12 mouse cellular contexts compared by ENCODE assay signal in genomic region chr10:72778356-72778755, GRCm38 (mm10).
DNase-seq lines count a peak whose midpoint lies in the region; ATAC-seq and TF ChIP-seq lines count a peak whose summit lies in the region.
"Had no signal": no experiment of that assay in that cellular context is flagged by ENCODE, and none has a peak within 500 bp of the region (broad histone marks: within the 10 kb centered on the region; RNA-seq: fewer than 3 reads in every experiment).

No protein-coding gene starts in this region.

- no peak for TF ChIP-seq POLR2A in kidney, adult 2 months (IDR thresholded peaks at IDR 0.05; ENCODE audit: low read depth, low read length)
- no peak for TF ChIP-seq POLR2A in lung, adult 2 months (IDR thresholded peaks at IDR 0.05; ENCODE audit: borderline replicate concordance, extremely low read depth, low read depth, low read length)
- no peak for TF ChIP-seq POLR2A in embryonic fibroblast, embryonic 13.5 days (IDR thresholded peaks at IDR 0.05; ENCODE audit: low read depth, low read length)

- DNase-seq in kidney, adult 2 months: peak; percentile 1
- DNase-seq in kidney, postnatal 36 days: no peak
- DNase-seq in lung, adult 2 months: no peak
- no peak for DNase-seq in ovary, postnatal 36 days (ENCODE audit: low spot score)
- no peak for DNase-seq in cerebellum, postnatal 10 days
- DNase-seq: cerebellum, adult 2 months; forebrain, postnatal 0 days had no signal

- H3K9me3 ChIP-seq in lung, embryonic 16.5 days (ENCODE audit: control insufficient read depth, low read length): no peaks in the 10 kb centered on the region

- H3K4me2 ChIP-seq in lung, embryonic 16.5 days (ENCODE audit: low read depth, low read length): no peak overlapping the region
- H3K4me2 ChIP-seq: hindbrain, embryonic 14.5 days had no signal

- WGBS in kidney, adult 2 months: 35% methylated on average over 3 of the region's 3 CpGs
- WGBS in lung, embryonic 16.5 days: 13% methylated on average over 3 of the region's 3 CpGs
- WGBS in lung, adult 2 months: 18% methylated on average over 3 of the region's 3 CpGs

- H3K9ac ChIP-seq in lung, embryonic 16.5 days (ENCODE audit: low read length): no peak overlapping the region
- H3K9ac ChIP-seq: forebrain, postnatal 0 days; hindbrain, embryonic 14.5 days had no signal

- TF ChIP-seq CTCF in kidney, adult 2 months (conservative IDR thresholded peaks at IDR 0.05; ENCODE audit: insufficient read depth, insufficient read length, low read depth, low read length): no peak
- TF ChIP-seq CTCF in lung, adult 2 months (IDR thresholded peaks at IDR 0.05; ENCODE audit: insufficient read depth, low read length): no peak
- TF ChIP-seq CTCF in embryonic fibroblast, embryonic 13.5 days (IDR thresholded peaks at IDR 0.05; ENCODE audit: borderline replicate concordance, insufficient read depth, low read length): no peak

- peak; percentile 84 for ATAC-seq in lung, embryonic 16.5 days (ENCODE audit: low read depth)
- ATAC-seq: forebrain, postnatal 0 days had no signal

- H3K36me3 ChIP-seq in kidney, adult 2 months (ENCODE audit: control insufficient read depth, insufficient read depth, low read length): no peaks in the 10 kb centered on the region
- no peaks in the 10 kb centered on the region for H3K36me3 ChIP-seq in lung, embryonic 16.5 days (ENCODE audit: control insufficient read depth, insufficient read depth, low read length)

- H3K27ac ChIP-seq in kidney, adult 2 months (ENCODE audit: insufficient read depth, low read depth, low read length): no peak overlapping the region
- no peak overlapping the region for H3K27ac ChIP-seq in lung, embryonic 16.5 days (ENCODE audit: low read length)
- H3K27ac ChIP-seq in embryonic fibroblast, embryonic 13.5 days (ENCODE audit: insufficient read depth, low read length): peak overlapping the region; percentile 47; the same call in 1 of the 2 replicates
- H3K27ac ChIP-seq: hindbrain, embryonic 14.5 days; stomach, postnatal 0 days had no signal

- no peak overlapping the region for H3K4me3 ChIP-seq in kidney, adult 2 months (ENCODE audit: insufficient read depth, low read depth, low read length)
- H3K4me3 ChIP-seq in lung, embryonic 16.5 days (ENCODE audit: low read length): no peak overlapping the region
- no peak overlapping the region for H3K4me3 ChIP-seq in lung, adult 2 months (replicated peaks; ENCODE audit: extremely low read depth, low read depth, low read length)
- no peak overlapping the region for H3K4me3 ChIP-seq in embryonic fibroblast, embryonic 13.5 days (ENCODE audit: insufficient read depth, low read length)
- H3K4me3 ChIP-seq: megakaryocyte, embryonic 14.5 days had no signal

- H3K27me3 ChIP-seq in kidney, adult 2 months (replicated peaks; ENCODE audit: control insufficient read depth, insufficient read depth, low read length): no peaks in the 10 kb centered on the region
- no peaks in the 10 kb centered on the region for H3K27me3 ChIP-seq in lung, embryonic 16.5 days (ENCODE audit: control insufficient read depth, insufficient read depth, low read depth, low read length)
- H3K27me3 ChIP-seq: megakaryocyte, embryonic 14.5 days had no signal

- H3K4me1 ChIP-seq in kidney, adult 2 months (ENCODE audit: control insufficient read depth, insufficient read depth, low read length): no peaks in the 10 kb centered on the region
- no peaks in the 10 kb centered on the region for H3K4me1 ChIP-seq in lung, embryonic 16.5 days (replicated peaks; ENCODE audit: control insufficient read depth, insufficient read depth, low read length)
- peaks cover 5% of the 10 kb centered on the region for H3K4me1 ChIP-seq in lung, adult 2 months (ENCODE audit: control insufficient read depth, insufficient read depth, low read length)
- no peaks in the 10 kb centered on the region for H3K4me1 ChIP-seq in embryonic fibroblast, embryonic 13.5 days (ENCODE audit: control insufficient read depth, insufficient read depth, low read length)
